8 mouse cellular contexts compared by ENCODE assay signal in the genomic region with DNA sequence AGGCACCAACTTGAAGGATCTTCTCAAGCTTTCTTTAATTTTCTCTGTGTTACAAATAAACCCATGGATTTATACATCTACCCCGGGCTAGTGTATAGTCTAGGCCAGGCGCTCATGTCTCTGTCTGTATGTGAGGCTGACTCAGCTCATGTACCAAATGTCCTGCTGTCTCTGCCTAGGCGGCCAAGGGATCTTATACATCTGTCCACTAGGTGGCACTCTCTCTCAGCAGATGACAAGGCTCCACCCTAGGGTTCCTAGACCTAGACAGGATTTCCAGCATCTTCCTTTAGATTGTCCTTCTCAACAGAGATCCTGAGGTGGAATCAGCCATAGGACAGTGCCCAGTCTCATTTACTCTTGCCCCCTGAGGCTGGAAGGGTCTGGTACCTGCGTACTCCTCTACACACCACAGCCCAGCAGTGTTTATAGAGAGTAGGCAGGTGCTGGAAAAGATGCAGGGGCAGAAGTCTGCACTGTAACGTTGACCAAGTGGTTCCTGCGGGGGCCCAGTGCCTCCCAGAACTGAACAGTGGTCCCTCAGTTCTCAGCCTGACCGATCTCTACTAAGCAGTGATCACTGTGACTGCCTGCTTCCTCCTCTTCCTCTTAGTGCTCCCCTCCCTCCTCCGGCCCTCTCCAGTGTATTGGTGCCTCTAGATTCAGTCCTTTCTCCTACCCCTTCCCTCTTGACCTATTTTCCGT. TPM values are rescaled to one million over a fixed set of nuclear protein-coding genes. Genes with fewer than 3 reads are reported as not detected.
DNase-seq lines count a peak whose midpoint lies in the region; ATAC-seq and TF ChIP-seq lines count a peak whose summit lies in the region.

No protein-coding gene starts in this region.

- peak; percentile 61 for ATAC-seq in activated CD4-positive, CD25-positive, alpha-beta regulatory T cell, adult 4 months
- ATAC-seq in megakaryocyte, adult 5-6 weeks (ENCODE audit: poor library complexity, severe bottlenecking) = peak; percentile 84

- intact Hi-C loops in gastrocnemius, adult 2 months (cut with DNase I) = loop anchor here (1.0 to 5.0 kb wide), 3 partner anchors 43 to 105 kb away; no protein-coding TSS in a partner anchor
- intact Hi-C loops in left cerebral cortex, adult 2 months (cut with DNase I) = loop anchor here (1.0 to 2.0 kb wide), 2 partner anchors 62 to 161 kb away; no protein-coding TSS in a partner anchor

- TF ChIP-seq CTCF in gastrocnemius, adult 2 months (IDR thresholded peaks at IDR 0.05) = peak; percentile 97; the same call in 1 of the 2 replicates
- TF ChIP-seq CTCF in left cerebral cortex, adult 2 months (IDR thresholded peaks at IDR 0.05) = peak; percentile 97

- no peak overlapping the region for H3K4me3 ChIP-seq in gastrocnemius, adult 2 months
- no peak overlapping the region for H3K4me3 ChIP-seq in left cerebral cortex, adult 2 months

- DNase-seq in cerebellum, postnatal 36 days = peak; percentile 84 to 95
- DNase-seq in gastrocnemius, adult 2 months = peak; percentile 78
- DNase-seq in induced T-regulatory cell, adult 2 months (ENCODE audit: low read depth) = peak; percentile 88
- DNase-seq in left cerebral cortex, adult 2 months (ENCODE audit: extremely low spot score in 1 of 2, low spot score in 2 of 2) = peak; percentile 83 to 87
- peak; percentile 89 to 91 for DNase-seq in right cerebral cortex, postnatal 10 days (ENCODE audit: low spot score in 2 of 2)
- DNase-seq in yolk sac, embryonic 10.5 days (ENCODE audit: low spot score) = peak; percentile 63

- no peak overlapping the region for H3K27ac ChIP-seq in gastrocnemius, adult 2 months
- no peak overlapping the region for H3K27ac ChIP-seq in left cerebral cortex, adult 2 months

RNA-seq across cellular contexts. Expression of a gene that starts 31.3 kb away (rescaled TPM):
- polyA plus RNA-seq in activated CD4-positive, CD25-positive, alpha-beta regulatory T cell, adult 4 months (2017; shearing (Covaris generic)) = 1 to 10 TPM in 1 of 2 experiments, under 1 TPM in 1; 0.28 to 1.4 TPM
- 10 to 100 TPM; 19.0 to 21.4 TPM for total RNA-seq in gastrocnemius, adult 2 months (2021)
- total RNA-seq in left cerebral cortex, adult 2 months (2021) = 10 to 100 TPM; 35.3 to 35.9 TPM
- 6.2 and 8.4 TPM in 2 replicates for total RNA-seq in megakaryocyte, adult 5-6 weeks (2015)
- total RNA-seq in megakaryocyte, adult 5-6 weeks (2017) = 9.7 and 10.8 TPM in 2 replicates

RNA-seq across cellular contexts. Expression of a gene that starts 36.9 kb away (rescaled TPM):
- 1 to 10 TPM; 4.8 to 4.9 TPM for polyA plus RNA-seq in activated CD4-positive, CD25-positive, alpha-beta regulatory T cell, adult 4 months (2017; shearing (Covaris generic))
- 10 to 100 TPM; 24.0 to 38.2 TPM for total RNA-seq in gastrocnemius, adult 2 months (2021)
- 1,000 to 10,000 TPM; 1,405 to 1,413 TPM for total RNA-seq in left cerebral cortex, adult 2 months (2021)
- 0.64 and 0.74 TPM in 2 replicates for total RNA-seq in megakaryocyte, adult 5-6 weeks (2015)
- 1.2 and 1.8 TPM in 2 replicates for total RNA-seq in megakaryocyte, adult 5-6 weeks (2017)

Comparison
In these comparisons a context has a peak if more than half of its experiments do, and no peak if none do; other contexts are left out.
1. RNA of a gene that starts 36.9 kb away (total RNA-seq): 1,405 to 1,413 TPM in left cerebral cortex, adult 2 months; 24.0 to 38.2 TPM in gastrocnemius, adult 2 months and 0.64 to 1.8 TPM in megakaryocyte, adult 5-6 weeks; every median in the first group is over 10 times any median in the second.
2. Peak in every context shown above with its lines, with median percentiles within 50 percentile points of each other: DNase-seq.